Mouse (Mus musculus): ENCODE data around the gene Tspo2. TPM values are rescaled to one million over a fixed set of nuclear protein-coding genes. Genes with fewer than 3 reads are reported as not detected.

Tspo2 gene
- polyA plus RNA-seq (2011; ENCODE audit: insufficient read depth, insufficient read length, low replicate concordance, missing spikeins) = 307 and 314 TPM in 2 replicates

GRCm38 (mm10) chr17:48451353-48451675 is at the start of gene Tspo2:
Gene Tspo2 (minus strand): TSS chr17:48451522.
- Histone ChIP-seq H3K4me1 (ENCODE audit: control insufficient read depth, insufficient read depth, low read length) (no peaks in the 10 kb centered on the region; the same call in 1 of the 2 replicates), H3K27ac (ENCODE audit: control insufficient read depth, insufficient read depth, low read depth, low read length, poor library complexity) (peak within 1 kb of the TSS; percentile 86), H3K4me3 (replicated peaks; ENCODE audit: control insufficient read depth, low read depth, low read length) (peak within 1 kb of the TSS; percentile 75)
- 48% methylated on average over 7 of the region's 7 CpGs for WGBS
- TF ChIP-seq POLR2A (IDR thresholded peaks at IDR 0.05; ENCODE audit: borderline replicate concordance, control insufficient read depth, low read depth, low read length) = peak; percentile 51; the same call in 1 of the 2 replicates
- no peak for TF ChIP-seq CTCF (IDR thresholded peaks at IDR 0.05; ENCODE audit: control insufficient read depth, insufficient read depth, low read length)

GRCm38 (mm10) chr17:48500846-48501445 is 49.6 kb upstream of the Tspo2 start:
- H3K27ac ChIP-seq (ENCODE audit: control insufficient read depth, insufficient read depth, low read depth, low read length, poor library complexity) = no peak overlapping the region
- TF ChIP-seq CTCF (IDR thresholded peaks at IDR 0.05; ENCODE audit: control insufficient read depth, insufficient read depth, low read length) (no peak), POLR2A (IDR thresholded peaks at IDR 0.05; ENCODE audit: borderline replicate concordance, control insufficient read depth, low read depth, low read length) (no peak)
- H3K4me1 ChIP-seq (ENCODE audit: control insufficient read depth, insufficient read depth, low read length) = no peaks in the 10 kb centered on the region
- no peak overlapping the region for H3K4me3 ChIP-seq (replicated peaks; ENCODE audit: control insufficient read depth, low read depth, low read length)
- WGBS = 84% methylated on average over 7 of the region's 7 CpGs

- no peak overlapping the region for H3K4me3 ChIP-seq (replicated peaks; ENCODE audit: control insufficient read depth, low read depth, low read length)
- H3K4me1 ChIP-seq (ENCODE audit: control insufficient read depth, insufficient read depth, low read length) = no peaks in the 10 kb centered on the region
- TF ChIP-seq POLR2A (IDR thresholded peaks at IDR 0.05; ENCODE audit: borderline replicate concordance, control insufficient read depth, low read depth, low read length) (no peak), CTCF (IDR thresholded peaks at IDR 0.05; ENCODE audit: control insufficient read depth, insufficient read depth, low read length) (no peak)
- WGBS = 74% methylated on average over 3 of the region's 3 CpGs
- no peak overlapping the region for H3K27ac ChIP-seq (ENCODE audit: control insufficient read depth, insufficient read depth, low read depth, low read length, poor library complexity)
Observed at GRCm38 (mm10) chr17:48497986-48498385, 46.7 kb upstream of the Tspo2 start.

- no peak overlapping the region for H3K27ac ChIP-seq (ENCODE audit: control insufficient read depth, insufficient read depth, low read depth, low read length, poor library complexity)
- 90% methylated on average over 8 of the region's 8 CpGs for WGBS
- H3K4me3 ChIP-seq (replicated peaks; ENCODE audit: control insufficient read depth, low read depth, low read length) = no peak overlapping the region
- H3K4me1 ChIP-seq (ENCODE audit: control insufficient read depth, insufficient read depth, low read length) = no peaks in the 10 kb centered on the region
- TF ChIP-seq CTCF (IDR thresholded peaks at IDR 0.05; ENCODE audit: control insufficient read depth, insufficient read depth, low read length) (no peak), POLR2A (IDR thresholded peaks at IDR 0.05; ENCODE audit: borderline replicate concordance, control insufficient read depth, low read depth, low read length) (no peak)
Observed at GRCm38 (mm10) chr17:48493986-48494385, 42.7 kb upstream of the Tspo2 start.

DNA sequence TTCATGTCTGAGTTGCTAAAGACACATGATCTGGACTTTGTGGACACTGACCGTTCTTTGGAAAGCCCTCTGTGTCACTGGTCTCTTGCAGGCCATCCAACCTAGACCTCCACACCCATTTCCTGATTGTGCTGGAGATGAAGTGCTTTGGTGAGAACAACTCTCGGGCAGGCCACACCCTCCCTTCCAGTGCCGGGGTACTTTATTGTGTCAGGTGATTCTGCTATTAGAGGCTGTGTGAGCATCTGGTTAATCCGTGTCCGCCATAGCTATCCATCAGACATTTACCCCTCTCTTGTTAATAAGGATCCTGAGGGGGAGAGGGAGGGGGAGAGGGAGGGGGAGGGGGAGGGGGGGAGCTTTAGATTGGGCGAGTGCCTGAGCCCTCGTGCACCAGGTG is 42.3 kb upstream of the Tspo2 start:
- Histone ChIP-seq H3K4me1 (ENCODE audit: control insufficient read depth, insufficient read depth, low read length) (no peaks in the 10 kb centered on the region), H3K27ac (ENCODE audit: control insufficient read depth, insufficient read depth, low read depth, low read length, poor library complexity) (no peak overlapping the region), H3K4me3 (replicated peaks; ENCODE audit: control insufficient read depth, low read depth, low read length) (no peak overlapping the region)
- WGBS = 52% methylated on average over 7 of the region's 7 CpGs
- TF ChIP-seq POLR2A (IDR thresholded peaks at IDR 0.05; ENCODE audit: borderline replicate concordance, control insufficient read depth, low read depth, low read length) (no peak), CTCF (IDR thresholded peaks at IDR 0.05; ENCODE audit: control insufficient read depth, insufficient read depth, low read length) (no peak)

DNA sequence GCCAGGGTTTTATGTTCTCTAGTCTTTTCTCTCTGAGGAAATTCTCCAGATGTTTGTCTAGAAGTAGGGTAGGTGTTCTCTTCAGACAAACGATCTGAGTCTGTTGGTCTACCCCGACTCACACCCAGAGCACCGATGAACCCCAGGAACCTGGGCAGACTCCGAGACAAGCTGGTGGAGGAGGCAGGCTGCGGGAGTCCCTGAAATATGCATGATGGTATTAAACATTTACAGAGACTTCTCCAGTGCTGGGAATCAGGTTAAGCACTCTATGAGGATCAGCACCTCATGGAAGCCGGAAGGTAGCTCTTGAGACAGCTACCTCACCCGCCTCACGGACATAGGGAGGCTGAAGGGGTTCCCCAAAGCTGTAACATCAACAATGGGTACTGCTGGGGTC is 41.3 kb upstream of the Tspo2 start:
- no peak overlapping the region for H3K4me3 ChIP-seq (replicated peaks; ENCODE audit: control insufficient read depth, low read depth, low read length)
- H3K27ac ChIP-seq (ENCODE audit: control insufficient read depth, insufficient read depth, low read depth, low read length, poor library complexity) = no peak overlapping the region
- 82% methylated on average over 8 of the region's 8 CpGs for WGBS
- no peaks in the 10 kb centered on the region for H3K4me1 ChIP-seq (ENCODE audit: control insufficient read depth, insufficient read depth, low read length)
- no peak for TF ChIP-seq CTCF (IDR thresholded peaks at IDR 0.05; ENCODE audit: control insufficient read depth, insufficient read depth, low read length)
- TF ChIP-seq POLR2A (IDR thresholded peaks at IDR 0.05; ENCODE audit: borderline replicate concordance, control insufficient read depth, low read depth, low read length) = no peak

DNA sequence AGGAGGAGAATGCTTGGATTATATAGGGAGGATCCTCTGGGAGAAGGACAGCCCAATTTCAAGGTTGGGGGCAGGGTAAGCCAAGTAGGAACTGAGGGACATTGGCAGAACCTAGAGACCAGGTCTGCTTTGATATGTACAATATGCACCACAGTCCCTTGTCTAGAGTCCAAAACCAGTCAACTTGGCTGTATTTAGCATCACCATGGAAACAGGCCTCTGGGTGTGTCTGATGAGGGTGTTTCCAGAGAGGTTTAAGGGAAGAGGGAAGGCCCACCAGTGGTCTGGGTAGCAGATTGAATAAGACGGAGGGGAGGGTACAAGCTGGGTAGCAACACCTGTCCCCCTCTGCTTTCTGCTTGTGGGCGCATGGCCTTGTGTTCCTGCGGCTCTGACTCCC is 38.1 kb upstream of the Tspo2 start:
- no peaks in the 10 kb centered on the region for H3K4me1 ChIP-seq (ENCODE audit: control insufficient read depth, insufficient read depth, low read length)
- H3K27ac ChIP-seq (ENCODE audit: control insufficient read depth, insufficient read depth, low read depth, low read length, poor library complexity) = no peak overlapping the region
- TF ChIP-seq CTCF (IDR thresholded peaks at IDR 0.05; ENCODE audit: control insufficient read depth, insufficient read depth, low read length) (no peak), POLR2A (IDR thresholded peaks at IDR 0.05; ENCODE audit: borderline replicate concordance, control insufficient read depth, low read depth, low read length) (no peak)
- 82% methylated on average over 3 of the region's 3 CpGs for WGBS
- H3K4me3 ChIP-seq (replicated peaks; ENCODE audit: control insufficient read depth, low read depth, low read length) = no peak overlapping the region

- no peak overlapping the region for H3K4me3 ChIP-seq (replicated peaks; ENCODE audit: control insufficient read depth, low read depth, low read length)
- TF ChIP-seq CTCF (IDR thresholded peaks at IDR 0.05; ENCODE audit: control insufficient read depth, insufficient read depth, low read length) (no peak), POLR2A (IDR thresholded peaks at IDR 0.05; ENCODE audit: borderline replicate concordance, control insufficient read depth, low read depth, low read length) (no peak)
- no peaks in the 10 kb centered on the region for H3K4me1 ChIP-seq (ENCODE audit: control insufficient read depth, insufficient read depth, low read length)
- WGBS = 84% methylated on average over 5 of the region's 5 CpGs
- H3K27ac ChIP-seq (ENCODE audit: control insufficient read depth, insufficient read depth, low read depth, low read length, poor library complexity) = no peak overlapping the region
Observed at GRCm38 (mm10) chr17:48484191-48484590, 32.9 kb upstream of the Tspo2 start.

GRCm38 (mm10) chr17:48483764-48484163 is 32.4 kb upstream of the Tspo2 start:
- 71% methylated on average over 5 of the region's 5 CpGs for WGBS
- TF ChIP-seq CTCF (IDR thresholded peaks at IDR 0.05; ENCODE audit: control insufficient read depth, insufficient read depth, low read length) (no peak), POLR2A (IDR thresholded peaks at IDR 0.05; ENCODE audit: borderline replicate concordance, control insufficient read depth, low read depth, low read length) (no peak)
- no peak overlapping the region for H3K4me3 ChIP-seq (replicated peaks; ENCODE audit: control insufficient read depth, low read depth, low read length)

More at GRCm38 (mm10) chr17:48483764-48484163, 32.4 kb upstream of the Tspo2 start:
- Histone ChIP-seq H3K4me1 (ENCODE audit: control insufficient read depth, insufficient read depth, low read length) (no peaks in the 10 kb centered on the region), H3K27ac (ENCODE audit: control insufficient read depth, insufficient read depth, low read depth, low read length, poor library complexity) (no peak overlapping the region)

All from bone marrow, adult 2 months (tissue).